Mouse (Mus musculus) cerebellum, adult 9-10 months (tissue): ENCODE measurements around the gene Prkcb.

Source experiments
- DNase-seq: peaks from one replicate; pipeline ENCODE4 v3.0.0; 2022

Prkcb gene

DNA sequence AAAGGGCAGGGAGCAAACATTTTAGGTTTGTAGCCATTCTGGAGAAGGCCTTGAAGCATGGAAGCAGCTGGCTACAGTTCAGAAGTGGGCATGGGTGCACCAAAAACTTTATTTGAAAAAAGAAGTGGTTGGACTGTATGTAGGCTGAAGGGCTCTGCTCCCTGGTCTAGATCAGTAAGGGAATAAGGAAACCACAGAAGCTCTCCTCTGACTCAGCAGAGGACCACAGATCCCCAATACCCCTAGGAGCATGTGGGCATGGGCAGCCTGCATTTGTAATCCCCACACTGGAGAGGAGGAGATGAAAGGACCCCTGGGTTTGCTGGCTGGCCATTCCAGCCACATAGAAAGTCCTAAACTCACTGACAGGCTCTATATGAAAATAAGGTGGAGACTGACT is 88.3 kb downstream of the Prkcb start:
- DNase-seq, result no peak

DNA sequence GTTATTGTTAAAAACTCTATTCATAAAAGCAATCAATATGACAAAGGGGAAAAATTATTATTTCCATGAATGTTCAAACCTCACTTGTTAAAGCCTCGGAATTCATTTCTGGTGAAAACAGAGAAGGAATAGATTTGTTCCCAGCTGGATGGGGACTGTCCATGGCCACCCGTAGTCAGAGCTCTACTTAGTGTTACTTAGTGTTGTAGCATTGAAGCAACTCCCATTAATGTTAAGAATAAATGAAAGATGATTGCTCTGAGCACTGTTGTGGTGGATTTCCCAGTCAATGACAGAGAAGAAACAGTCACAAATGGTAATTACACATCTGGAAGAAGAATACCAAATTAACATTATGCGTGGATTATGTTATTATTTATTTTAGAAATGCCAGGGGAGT is 89.4 kb downstream of the Prkcb start:
- DNase-seq, result no peak

DNA sequence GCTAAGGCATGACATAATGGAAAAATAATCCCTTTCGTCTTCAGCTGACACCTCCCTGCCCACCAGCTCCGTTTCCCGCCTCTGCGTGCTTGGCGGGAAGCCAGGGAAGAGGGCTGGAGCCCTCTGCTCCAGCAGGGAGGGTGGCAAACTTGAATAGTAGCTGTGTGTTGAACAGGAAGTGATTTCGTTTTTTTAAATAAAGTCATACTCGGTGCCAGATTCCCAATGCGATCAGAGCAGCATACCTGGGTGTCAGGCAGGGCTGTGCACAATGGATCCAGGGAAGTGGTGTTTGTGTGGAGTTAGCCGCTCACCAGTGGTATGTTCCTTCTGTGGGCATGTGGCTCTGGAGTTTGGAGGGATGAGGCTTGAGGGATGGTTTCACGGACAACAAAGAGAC is 89.9 kb downstream of the Prkcb start:
- DNase-seq, result no peak

DNA sequence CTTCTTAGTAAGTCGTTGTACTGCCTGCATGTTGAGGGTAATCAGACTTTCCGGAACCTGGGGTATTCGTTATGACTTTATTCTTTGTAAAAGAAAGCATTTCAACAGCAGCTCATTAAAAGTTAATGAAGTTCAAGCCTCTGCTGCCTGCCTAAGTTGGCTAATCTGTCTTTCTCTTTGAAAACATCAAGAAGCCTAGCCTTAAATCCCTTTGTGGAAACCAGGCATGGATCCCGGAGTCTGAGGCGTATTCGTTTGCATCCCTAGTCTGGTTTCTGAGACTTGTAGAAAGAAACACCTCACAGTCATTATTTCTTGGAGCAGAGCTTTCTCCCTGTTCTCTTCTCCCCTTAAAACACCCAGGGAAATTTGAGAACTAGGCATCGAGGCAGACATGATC is 90.7 kb downstream of the Prkcb start:
- DNase-seq, result no peak

DNA sequence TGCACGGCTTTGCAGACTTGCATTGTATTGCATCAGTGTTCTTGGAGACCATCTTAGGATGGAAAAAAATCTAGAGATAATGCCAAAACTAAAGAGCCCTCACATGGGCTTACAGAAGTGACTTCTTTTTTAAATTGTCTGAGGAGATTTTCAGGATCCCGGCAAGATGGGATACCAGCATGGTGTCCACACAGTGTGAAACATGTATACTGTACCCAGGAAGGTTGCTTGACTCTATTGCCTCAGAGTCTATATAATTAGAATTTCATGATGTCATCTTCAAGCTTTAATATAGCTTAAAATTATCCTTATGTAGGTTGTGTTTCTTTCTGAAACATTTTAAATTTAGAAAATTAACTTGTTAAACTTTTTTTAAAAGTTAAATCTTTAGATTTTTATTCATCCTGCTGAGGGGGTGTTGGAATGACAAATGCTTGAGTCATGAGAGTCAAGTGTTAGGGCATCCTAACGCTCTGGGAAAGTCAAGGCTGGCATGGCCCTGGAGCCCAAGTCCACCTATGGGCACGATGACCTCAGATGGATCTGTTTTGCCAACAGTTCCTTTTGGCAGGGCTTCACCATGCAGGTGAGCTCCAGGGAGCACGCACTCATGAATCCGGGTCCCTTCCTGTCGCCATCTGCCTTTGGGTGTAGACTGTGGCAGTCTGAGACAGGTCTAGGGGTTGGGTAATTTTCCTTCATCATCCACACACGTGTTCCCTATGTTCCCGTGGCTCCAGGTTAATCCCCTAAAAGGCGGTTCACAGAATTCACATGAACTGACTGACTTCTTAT is 92.0 kb downstream of the Prkcb start:
- DNase-seq, result peak; percentile 87

DNA sequence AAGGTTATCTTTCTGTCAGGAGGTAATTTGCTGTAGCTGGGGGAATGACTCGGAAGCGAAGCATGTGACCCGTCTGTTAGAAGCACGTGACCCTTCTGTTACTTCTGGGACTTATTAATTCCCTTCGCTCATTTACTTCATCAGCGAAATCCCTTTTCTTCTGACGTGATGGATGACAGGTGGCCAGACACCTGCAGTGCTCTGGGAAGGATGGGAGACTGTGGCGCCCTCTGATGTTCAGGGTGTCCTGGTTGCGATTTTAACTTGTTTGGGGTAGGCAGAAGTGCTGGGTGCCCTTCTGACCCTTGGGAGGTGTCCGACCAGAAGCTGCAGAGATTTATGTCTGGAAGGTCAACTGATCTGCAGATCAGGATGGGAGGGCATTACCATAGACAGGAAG is 93.0 kb downstream of the Prkcb start:
- peak; percentile 63 for DNase-seq

DNA sequence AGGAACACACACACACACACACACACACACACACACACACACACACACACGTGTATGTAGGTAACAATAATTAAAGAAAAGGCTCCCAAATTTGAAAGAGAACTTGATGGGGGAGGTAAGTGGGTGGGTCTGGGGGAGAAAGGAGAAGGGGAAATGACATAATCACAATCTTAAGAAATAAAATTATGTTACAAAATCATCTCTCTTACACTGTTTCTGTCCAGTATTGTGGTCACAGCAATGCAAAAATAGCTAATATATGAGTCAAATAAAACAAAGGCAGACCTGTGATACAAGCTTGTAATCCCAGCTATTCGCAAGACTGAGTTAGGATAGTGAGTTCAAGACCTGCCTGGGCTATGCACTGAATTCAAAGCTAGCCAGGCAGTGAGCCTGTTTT is 94.7 kb downstream of the Prkcb start:
- no peak for DNase-seq

DNA sequence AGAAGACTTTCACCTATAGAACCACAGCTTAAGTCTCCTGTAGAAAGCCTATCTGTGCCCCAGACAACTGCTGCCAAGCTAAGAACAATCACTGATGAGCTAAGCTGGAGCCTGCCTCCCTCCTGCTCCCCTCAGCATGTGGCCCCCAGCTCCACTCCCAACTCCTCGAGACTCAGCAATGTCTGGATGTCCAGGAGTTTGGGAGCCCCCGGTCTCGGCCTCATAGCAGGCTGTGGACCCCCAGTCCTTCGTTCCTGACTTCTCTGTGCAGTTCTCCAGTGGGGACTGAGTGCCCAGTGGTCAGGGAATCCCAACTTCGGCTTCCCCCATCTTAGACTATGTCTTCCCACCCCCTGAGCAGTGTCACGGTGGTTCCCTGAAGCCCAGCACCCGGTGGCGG is 96.3 kb downstream of the Prkcb start:
- DNase-seq, result no peak

DNA sequence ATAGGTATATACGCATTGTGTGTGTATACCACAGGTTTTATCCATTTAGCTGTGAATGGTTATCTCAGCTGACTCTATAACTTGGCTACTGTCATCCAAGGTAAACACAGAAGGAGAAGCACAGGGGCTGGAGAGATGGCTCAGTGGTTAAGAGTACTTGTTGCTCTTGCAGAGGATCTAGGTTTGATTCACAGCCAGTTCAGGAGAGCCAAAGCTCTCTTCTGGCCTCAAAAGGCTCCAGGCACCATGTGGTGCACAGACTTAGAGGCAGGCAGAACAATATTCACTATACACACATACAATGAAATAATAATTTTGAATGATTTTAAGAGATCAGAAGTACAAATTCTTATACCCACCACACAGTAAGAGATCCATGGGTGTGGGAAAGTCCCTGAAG is 98.0 kb downstream of the Prkcb start:
- no peak for DNase-seq

DNA sequence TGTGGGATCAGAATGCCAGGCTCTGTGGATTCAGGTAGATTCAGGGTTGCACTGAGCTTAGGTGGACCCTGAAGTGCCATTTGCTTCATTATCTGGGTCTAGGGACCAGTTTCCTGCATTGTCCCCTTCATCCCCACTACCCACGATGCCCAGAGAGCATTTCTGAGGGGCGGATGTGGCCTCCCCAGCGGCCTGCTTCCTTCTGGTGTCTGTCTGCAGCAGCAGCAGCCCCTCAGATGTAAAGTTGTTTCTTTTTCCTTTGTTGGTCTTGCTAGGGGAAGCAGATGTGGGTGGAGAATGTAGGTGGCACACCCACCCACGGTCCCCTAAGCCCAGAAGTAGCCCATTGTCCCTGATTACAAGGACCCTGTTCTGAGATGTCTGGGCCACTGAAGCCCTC is 99.3 kb downstream of the Prkcb start:
- DNase-seq, result no peak

DNA sequence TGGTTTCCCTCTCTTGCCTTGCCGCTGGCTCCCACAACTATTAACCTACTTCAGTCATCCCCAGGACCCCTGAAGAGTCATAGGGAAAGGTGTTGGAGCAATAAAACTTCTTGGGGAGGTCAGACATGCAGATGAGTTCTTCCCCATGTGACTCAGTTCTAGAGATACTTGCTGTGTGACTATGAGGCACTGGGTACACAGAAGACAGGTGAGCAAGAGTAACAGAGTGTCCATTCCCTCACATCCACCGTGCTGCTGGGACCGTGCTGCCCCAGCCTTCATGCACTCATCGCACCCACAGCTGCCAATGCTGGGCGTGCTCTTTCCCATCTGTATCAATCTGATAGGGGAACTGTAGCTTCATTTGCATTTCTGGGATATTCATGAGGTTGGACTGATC is 100.3 kb downstream of the Prkcb start:
- DNase-seq, result no peak

DNA sequence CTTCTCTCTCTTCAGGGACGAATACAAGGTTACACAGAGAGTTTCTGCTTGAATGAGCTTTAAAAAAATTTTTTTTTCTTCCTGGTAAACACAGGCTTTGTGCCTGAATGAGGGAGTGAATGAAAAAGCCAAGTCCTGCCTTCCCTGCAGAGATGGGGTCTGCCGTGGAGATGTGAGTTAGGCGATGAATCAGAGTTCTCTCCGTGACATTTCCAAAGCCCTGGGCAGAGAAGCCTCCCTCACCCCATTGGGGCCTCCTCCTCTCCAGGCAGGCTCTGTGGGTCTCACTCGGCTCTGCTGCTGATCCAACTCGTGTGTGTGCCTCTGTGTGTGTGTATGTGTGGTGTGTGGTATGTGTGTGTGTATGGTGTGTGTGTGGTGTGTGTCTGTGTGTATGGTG is 101.1 kb downstream of the Prkcb start:
- DNase-seq, result peak; percentile 62

DNA sequence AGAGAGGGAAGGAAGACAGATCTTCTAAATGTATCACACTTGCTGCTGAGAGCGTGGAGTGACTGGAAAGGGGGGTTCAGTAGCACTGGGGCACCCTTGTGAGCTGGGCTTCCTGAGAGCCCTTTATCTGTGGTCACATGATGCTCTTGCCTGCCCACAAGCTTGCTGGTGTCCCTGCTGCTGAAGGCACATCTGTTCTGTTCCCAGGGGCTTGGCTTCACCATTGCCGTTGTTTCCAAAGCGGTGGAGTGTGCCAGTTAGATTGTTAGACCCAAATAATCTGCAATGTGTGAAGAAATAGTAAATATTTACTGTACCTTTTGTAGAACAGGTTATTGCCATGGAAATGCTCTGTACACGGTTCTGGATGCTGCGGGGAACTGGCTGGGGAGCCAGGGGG is 101.6 kb downstream of the Prkcb start:
- DNase-seq, result no peak

DNA sequence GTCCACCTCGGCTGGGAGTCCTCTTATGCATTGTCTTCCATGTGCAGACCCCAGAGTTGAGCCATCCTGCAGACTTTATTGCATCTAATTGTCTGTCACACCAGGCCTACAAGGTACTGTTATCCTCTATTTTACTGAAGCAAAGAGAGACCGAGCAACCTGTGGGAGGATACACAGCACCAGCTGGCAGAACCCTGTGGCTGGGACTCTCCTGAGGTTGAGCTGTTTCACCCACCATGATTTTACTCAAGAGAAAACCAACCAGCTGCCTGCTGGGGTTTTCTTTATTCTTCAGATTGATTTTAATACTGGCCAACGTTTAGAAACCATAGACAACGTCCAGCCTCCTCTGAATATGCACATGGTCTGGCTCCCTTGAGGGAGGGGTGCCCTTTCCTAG is 102.1 kb downstream of the Prkcb start:
- DNase-seq, result no peak

DNA sequence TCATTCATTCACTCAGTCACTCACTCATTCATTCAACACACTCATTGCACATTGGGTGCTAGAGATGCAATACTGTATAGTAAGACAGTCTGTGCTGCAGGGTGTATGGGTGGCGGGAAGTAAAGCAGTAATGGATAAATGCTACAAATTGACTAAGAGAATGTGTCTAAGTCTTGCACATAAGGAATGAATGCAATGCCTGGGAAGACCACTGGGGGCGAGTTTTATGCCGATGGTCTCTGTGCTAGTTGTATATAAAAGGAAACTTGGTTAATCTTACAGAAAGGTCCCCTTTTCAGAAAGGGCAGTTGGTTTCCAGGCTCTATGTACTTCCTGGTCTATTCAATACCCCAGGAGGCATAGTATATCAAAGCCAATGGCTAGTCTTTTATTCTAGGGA is 102.8 kb downstream of the Prkcb start:
- no peak for DNase-seq

DNA sequence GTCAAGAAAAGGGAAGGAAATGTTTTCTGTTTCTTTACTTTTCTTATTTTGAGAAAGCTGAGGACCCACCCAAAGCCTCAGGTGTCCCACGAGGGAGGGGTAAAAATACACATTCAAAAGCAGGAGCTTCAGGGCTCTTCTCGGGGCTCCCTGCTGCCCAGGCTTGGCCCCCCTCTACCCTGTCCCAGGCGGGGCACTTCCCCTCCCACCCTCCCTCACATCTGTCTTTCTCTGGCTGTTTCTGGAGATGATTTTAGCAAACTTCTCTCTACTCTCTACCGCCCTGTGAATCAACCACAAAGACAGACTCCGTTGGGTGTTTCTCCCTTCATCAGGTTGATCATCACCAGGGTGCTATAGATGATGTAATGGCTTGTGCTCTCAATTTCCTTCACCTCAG is 105.4 kb downstream of the Prkcb start:
- DNase-seq, result no peak

DNA sequence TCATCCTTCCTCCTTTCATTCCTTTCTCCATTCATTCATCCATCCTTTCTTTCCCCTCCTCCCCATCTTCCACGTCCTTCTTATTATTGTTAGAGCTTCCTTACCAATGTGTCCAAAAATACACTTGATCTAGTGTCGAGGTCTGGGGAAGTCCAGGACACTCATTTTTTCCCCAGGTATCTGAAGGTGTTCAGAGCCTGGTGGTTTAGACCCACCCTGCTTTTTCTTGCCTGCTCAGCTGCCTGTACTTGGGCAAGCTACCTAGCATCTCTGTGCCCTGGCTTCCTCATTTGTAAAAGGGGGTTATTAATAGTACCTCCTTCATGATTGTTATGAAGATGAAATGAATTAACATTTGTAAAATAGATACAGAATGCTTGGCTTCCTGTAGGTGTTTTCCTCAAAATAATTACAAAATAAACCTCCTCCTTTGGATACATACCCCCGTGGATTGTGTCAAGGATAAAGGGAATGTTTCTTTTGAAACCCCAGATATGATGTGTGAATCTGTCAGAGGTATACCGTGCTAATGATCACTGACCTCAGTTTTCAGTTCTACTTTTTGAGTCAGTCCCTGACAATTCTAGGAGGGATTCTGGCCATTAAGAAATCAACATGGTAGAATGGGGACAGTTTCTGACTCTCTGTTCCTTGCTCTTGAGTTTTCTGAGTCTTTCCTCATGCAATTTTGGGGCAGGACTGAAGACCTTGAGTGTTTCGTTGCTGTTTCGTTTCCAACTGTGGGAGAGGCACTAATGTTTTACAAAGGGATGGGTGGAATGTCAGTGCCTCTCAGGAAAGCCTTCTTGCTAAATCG is 106.8 kb downstream of the Prkcb start:
- DNase-seq, result no peak

DNA sequence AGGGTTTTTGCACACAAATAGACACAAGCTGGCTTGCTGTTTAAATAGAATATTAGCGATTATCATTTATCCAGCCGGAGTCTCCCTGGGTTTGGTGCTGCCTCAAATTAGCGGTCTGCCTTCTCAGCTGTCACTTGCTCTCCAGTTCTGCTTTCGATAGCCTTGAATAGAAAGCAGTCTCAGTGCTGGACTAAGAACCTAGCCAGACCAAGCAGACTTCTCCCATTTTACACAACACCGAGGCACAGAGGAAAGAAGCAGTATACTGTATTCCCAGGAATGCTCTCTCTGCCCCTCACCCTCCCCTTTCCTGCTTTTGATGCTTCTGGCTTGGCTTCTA is 107.4 kb downstream of the Prkcb start:
- DNase-seq, result no peak

DNA sequence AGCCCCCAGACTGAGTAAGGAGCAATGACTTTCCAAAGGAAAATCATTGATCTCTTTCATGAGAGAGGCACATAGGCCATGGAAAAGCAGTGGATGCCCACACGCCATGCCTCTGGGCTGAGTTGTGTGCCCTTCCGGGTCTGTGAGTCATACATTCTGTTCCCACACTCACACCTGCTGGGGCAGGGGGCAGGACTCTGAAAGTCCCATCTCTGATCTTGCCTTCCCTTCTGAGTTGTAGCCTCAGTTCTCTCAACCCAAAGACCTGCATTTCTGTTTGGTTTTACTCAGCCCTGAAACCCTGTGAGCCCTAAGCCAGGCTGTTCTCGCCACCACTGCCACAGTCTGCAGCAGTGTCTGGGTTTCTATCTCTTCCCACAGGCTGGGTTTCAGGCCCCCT is 109.1 kb downstream of the Prkcb start:
- no peak for DNase-seq

DNA sequence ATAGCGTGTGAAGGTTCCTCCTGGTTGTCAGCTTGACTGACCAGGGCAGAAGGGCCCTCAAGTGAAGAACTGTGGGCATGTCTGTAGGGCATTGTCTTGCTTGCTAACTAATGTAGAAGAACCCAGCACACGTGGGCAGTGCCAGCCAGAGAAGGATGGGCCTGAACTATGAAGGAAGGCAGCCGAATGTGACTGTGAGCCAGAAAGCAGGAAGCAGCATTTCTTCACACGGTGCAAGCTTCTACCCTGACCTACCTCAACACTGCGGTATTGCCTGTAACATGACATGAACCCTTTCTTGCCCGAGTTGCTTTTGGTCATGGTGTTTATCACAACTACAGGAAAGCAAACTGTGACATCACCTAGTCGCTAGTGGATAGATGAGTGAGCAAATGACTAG is 113.5 kb downstream of the Prkcb start:
- DNase-seq, result no peak

DNA sequence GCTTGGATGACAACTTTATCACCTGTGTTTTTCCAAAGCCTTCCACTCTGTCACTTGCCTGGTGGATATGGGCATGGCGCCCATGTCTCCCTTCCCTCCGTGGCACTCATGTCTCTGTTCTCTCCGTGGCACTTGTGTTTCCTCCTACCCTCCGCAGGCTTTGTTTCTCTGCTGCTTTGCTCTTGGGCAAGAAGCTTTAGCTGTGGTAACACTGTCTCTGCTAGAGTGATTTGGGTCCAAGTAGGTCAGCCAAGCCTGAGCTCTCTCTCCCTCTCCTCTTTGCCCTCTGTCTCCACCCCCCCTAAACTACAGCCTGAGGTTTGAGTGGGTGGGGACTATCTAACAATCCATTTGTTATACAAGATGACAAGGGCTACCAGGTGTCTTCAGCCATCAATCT is 114.8 kb downstream of the Prkcb start:
- peak; percentile 51 for DNase-seq

DNA sequence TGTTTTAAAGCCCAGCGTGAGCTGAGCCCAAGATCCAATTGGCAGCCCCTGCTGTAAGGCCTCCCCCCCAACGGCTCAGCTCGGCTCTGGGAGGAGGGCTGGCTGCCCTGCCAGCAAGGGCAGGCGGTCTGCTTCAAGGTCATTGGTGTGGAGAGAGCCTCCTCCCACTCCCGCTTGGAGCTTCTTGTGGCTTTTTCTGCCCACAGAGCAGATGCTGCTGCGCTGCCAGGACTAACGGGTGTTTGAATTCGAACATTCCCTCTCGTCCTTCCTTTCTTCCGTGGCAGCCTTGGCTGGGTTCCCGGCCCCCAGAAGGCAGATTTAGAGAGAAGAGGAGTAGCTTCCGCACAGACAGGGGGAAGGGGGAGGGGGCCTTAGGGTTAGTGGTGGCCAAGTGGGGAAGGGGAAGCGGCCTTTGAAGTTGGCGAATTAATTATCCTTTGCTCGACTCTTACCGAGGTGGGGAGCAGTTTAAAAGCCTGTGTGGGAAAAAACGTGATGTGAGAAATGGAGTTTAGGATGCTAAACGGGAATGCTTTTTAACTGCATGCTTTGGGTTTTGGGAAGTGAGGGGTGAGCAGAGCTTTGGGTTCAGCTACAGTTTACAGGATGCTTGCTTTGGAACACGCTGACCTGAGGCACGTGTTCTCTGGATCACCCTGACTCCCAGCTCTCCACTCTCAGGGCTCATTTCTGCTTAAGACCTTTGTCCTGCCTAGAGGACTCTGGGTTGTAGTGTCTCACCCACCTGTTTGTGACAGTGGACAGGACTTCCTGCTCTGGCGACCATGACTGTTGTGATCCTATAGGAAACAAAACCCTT is 116.2 kb downstream of the Prkcb start:
- peak; percentile 88 for DNase-seq

DNA sequence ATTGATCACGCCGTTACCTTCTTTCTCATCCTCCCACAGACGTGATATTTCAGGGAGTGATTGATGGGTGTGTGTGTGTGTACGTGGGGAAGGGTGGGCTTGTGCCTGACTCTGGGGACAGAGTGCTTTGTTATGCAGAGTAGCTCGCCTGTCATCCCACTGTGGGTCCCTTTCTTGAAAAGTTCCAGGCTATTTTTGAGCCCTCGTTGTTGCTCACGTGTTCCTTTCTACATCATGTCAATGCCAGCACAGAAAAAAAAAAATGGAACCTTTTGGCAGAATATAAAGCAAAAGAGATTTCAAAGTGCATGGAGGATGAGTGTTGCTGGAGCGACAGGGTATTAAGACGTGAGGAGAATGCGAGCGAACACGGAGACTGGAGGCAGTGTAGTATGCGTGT is 118.1 kb downstream of the Prkcb start:
- no peak for DNase-seq

DNA sequence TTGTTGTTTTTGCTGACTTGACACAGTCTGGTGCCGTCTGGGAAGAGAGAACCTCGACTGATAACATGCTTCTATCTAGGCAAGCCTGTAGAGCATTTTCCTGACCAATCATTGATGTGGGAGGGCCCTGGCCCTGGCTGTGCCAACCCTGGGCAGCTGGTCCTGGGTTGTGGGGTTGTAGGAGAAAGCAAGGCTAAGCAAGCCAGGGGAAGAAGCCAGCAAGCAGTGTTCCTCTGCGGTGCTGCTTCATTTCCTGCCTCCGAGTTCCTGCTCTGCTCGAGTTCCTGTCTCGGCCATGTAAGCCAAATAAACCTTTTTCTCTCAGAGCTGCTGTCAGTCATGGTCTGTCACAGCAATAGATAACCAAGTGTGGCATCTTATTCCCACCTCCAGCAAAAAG is 121.4 kb downstream of the Prkcb start:
- DNase-seq, result no peak
